28 mouse cellular contexts compared by ENCODE assay signal in genomic region chr6:38244167-38244566, GRCm38 (mm10). TPM values are rescaled to one million over a fixed set of nuclear protein-coding genes. Genes with fewer than 3 reads are reported as not detected.
DNase-seq lines count a peak whose midpoint lies in the region; ATAC-seq and TF ChIP-seq lines count a peak whose summit lies in the region.
"Had no signal": no experiment of that assay in that cellular context is flagged by ENCODE, and none has a peak within 500 bp of the region (broad histone marks: within the 10 kb centered on the region; RNA-seq: fewer than 3 reads in every experiment).

No protein-coding gene starts in this region.

- WGBS in stomach, postnatal 0 days: 60% methylated on average over 3 of the region's 3 CpGs

- H3K9ac ChIP-seq in MEL (ENCODE audit: control insufficient read depth, low read depth, low read length, poor library complexity, severe bottlenecking): no peak overlapping the region
- H3K9ac ChIP-seq in stomach, postnatal 0 days (ENCODE audit: low read length): 0 out of 2 replicates have a peak overlapping the region, but pooled peaks have one; percentile 4
- H3K9ac ChIP-seq: embryonic facial prominence, embryonic 13.5 days; forebrain, embryonic 13.5 days; heart, embryonic 13.5 days; hindbrain, embryonic 14.5 days had no signal

- no peak for TF ChIP-seq RAD21 in MEL (IDR thresholded peaks at IDR 0.05; ENCODE audit: low read depth, low read length)

- no peaks in the 10 kb centered on the region for H3K9me3 ChIP-seq in MEL (replicated peaks; ENCODE audit: insufficient read depth, low read length)
- no peaks in the 10 kb centered on the region for H3K9me3 ChIP-seq in stomach, postnatal 0 days (ENCODE audit: control insufficient read depth, low read length)
- H3K9me3 ChIP-seq: embryonic facial prominence, embryonic 10.5 days; embryonic facial prominence, embryonic 13.5 days; forebrain, embryonic 10.5 days; forebrain, embryonic 13.5 days; heart, embryonic 10.5 days; heart, embryonic 13.5 days had no signal

- no peak overlapping the region for H3K4me3 ChIP-seq in MEL (ENCODE audit: control insufficient read depth in 1 of 2, insufficient read depth in 1 of 2, low read depth in 2 of 2, low read length in 2 of 2)
- H3K4me3 ChIP-seq in stomach, postnatal 0 days (ENCODE audit: low read depth, low read length): no peak overlapping the region
- H3K4me3 ChIP-seq: embryonic facial prominence, embryonic 10.5 days; embryonic facial prominence, embryonic 13.5 days; erythroblast, embryonic 14.5 days; forebrain, embryonic 10.5 days; forebrain, embryonic 13.5 days; heart, adult 2 months; heart, embryonic 10.5 days; heart, embryonic 13.5 days had no signal

- no peak overlapping the region for H3K27ac ChIP-seq in MEL (ENCODE audit: control insufficient read depth, low read depth, low read length)
- no peak overlapping the region for H3K27ac ChIP-seq in stomach, postnatal 0 days (replicated peaks)
- H3K27ac ChIP-seq: embryonic facial prominence, embryonic 10.5 days; forebrain, embryonic 10.5 days; forebrain, embryonic 13.5 days; heart, adult 2 months; heart, embryonic 10.5 days; heart, embryonic 13.5 days; hindbrain, embryonic 14.5 days; hindbrain, postnatal 0 days had no signal

- H3K36me3 ChIP-seq in MEL (ENCODE audit: control insufficient read depth in 1 of 2, insufficient read depth in 2 of 2, low read length in 2 of 2): peaks cover 0 to 29% of the 10 kb centered on the region in 2 experiments; a peak in 2 of 4 replicates
- no peaks in the 10 kb centered on the region for H3K36me3 ChIP-seq in stomach, postnatal 0 days (ENCODE audit: control insufficient read depth, insufficient read depth, low read length)
- H3K36me3 ChIP-seq: embryonic facial prominence, embryonic 10.5 days; embryonic facial prominence, embryonic 13.5 days; heart, embryonic 10.5 days; heart, embryonic 13.5 days had no signal

- no peaks in the 10 kb centered on the region for H3K27me3 ChIP-seq in MEL (ENCODE audit: control insufficient read depth in 1 of 2, insufficient read depth in 2 of 2, low read length in 2 of 2)
- H3K27me3 ChIP-seq in stomach, postnatal 0 days (ENCODE audit: control insufficient read depth, insufficient read depth, low read length): no peaks in the 10 kb centered on the region
- H3K27me3 ChIP-seq: embryonic facial prominence, embryonic 13.5 days; forebrain, embryonic 13.5 days; heart, embryonic 13.5 days had no signal

- DNase-seq in 416B (ENCODE audit: low read depth): peak; percentile 10
- DNase-seq in MEL (ENCODE audit: low read depth, low spot score): peak; percentile 57
- peak; percentile 40 for DNase-seq in gonadal fat pad, adult 2 months (ENCODE audit: low read depth)
- no peak for DNase-seq in stomach, postnatal 0 days (ENCODE audit: low spot score)
- no peak for DNase-seq in kidney, adult 11 months
- DNase-seq: adrenal gland, adult 8-10 months; adrenal gland, postnatal 36 days; cerebellum, adult 18-20 months; cerebellum, adult 9-10 months; cerebellum, postnatal 14 days; gastrocnemius, postnatal 10 days; heart, adult 2 months; heart, postnatal 14 days; heart, postnatal 4 days had no signal

- H3K79me2 ChIP-seq in MEL (ENCODE audit: control insufficient read depth, insufficient read depth, low read length, poor library complexity): no peaks in the 10 kb centered on the region

- TF ChIP-seq CTCF in MEL (IDR thresholded peaks at IDR 0.05 in 2 of 3, conservative IDR thresholded peaks at IDR 0.05 in 1 of 3; ENCODE audit: control insufficient read depth in 1 of 3, insufficient read depth in 1 of 3, low read depth in 2 of 3, low read length in 3 of 3, poor library complexity in 1 of 3, severe bottlenecking in 1 of 3): no peak
- no peak for TF ChIP-seq CTCF in stomach, postnatal 0 days (IDR thresholded peaks at IDR 0.05; ENCODE audit: low read depth)

- no peak for TF ChIP-seq POLR2A in MEL (IDR thresholded peaks at IDR 0.05; ENCODE audit: control insufficient read depth in 1 of 2, insufficient read depth in 1 of 2, low read depth in 1 of 2, low read length in 2 of 2, poor library complexity in 1 of 2)

- no peak for ATAC-seq in stomach, postnatal 0 days (ENCODE audit: low FRiP score, low TSS enrichment)
- no peak for ATAC-seq in megakaryocyte, adult 5-6 weeks (ENCODE audit: poor library complexity, severe bottlenecking)
- ATAC-seq: activated CD4-positive, CD25-positive, alpha-beta regulatory T cell, adult 4 months; forebrain, embryonic 13.5 days; forebrain, embryonic 16.5 days; hindbrain, postnatal 0 days; inflammation-experienced regulatory T-cells, adult 6 months; intestine, embryonic 16.5 days had no signal

- H3K4me2 ChIP-seq in stomach, postnatal 0 days (replicated peaks; ENCODE audit: low read depth): no peak overlapping the region
- H3K4me2 ChIP-seq: embryonic facial prominence, embryonic 13.5 days; forebrain, embryonic 13.5 days; heart, embryonic 13.5 days; hindbrain, embryonic 14.5 days had no signal

- TF ChIP-seq EP300 in MEL (IDR thresholded peaks at IDR 0.05; ENCODE audit: low read depth in 1 of 2, low read length in 2 of 2): peak; percentile 45 to 75; a peak in 3 of 4 replicates
- no peak for TF ChIP-seq EP300 in stomach, postnatal 0 days (optimal IDR thresholded peaks at IDR 0.05)

- peaks cover 16 to 26% of the 10 kb centered on the region in 2 experiments for H3K4me1 ChIP-seq in MEL (ENCODE audit: control insufficient read depth in 1 of 2, insufficient read depth in 2 of 2, low read length in 2 of 2)
- H3K4me1 ChIP-seq in stomach, postnatal 0 days (replicated peaks; ENCODE audit: control insufficient read depth, insufficient read depth): no peaks in the 10 kb centered on the region

TF ChIP-seq in MEL, 35 proteins besides CTCF, POLR2A, EP300 and RAD21:
- peak; percentile 36; the same call in 1 of the 2 replicates for TF ChIP-seq ETS1 (IDR thresholded peaks at IDR 0.05; ENCODE audit: low read depth, low read length)
- TF ChIP-seq MYB (IDR thresholded peaks at IDR 0.05; ENCODE audit: low read depth, low read length): no peak
- peak; percentile 41; the same call in 1 of the 2 replicates for TF ChIP-seq SIN3A (IDR thresholded peaks at IDR 0.05; ENCODE audit: low read length)
- peak; percentile 30; the same call in 1 of the 2 replicates for TF ChIP-seq MXI1 (IDR thresholded peaks at IDR 0.05; ENCODE audit: low read depth, low read length)
- TF ChIP-seq USF1 (IDR thresholded peaks at IDR 0.05; ENCODE audit: low read depth, low read length): no peak
- peak; percentile 76; the same call in 1 of the 2 replicates for TF ChIP-seq MAX (IDR thresholded peaks at IDR 0.05; ENCODE audit: low read length)
- no peak for TF ChIP-seq E2F4 (IDR thresholded peaks at IDR 0.05; ENCODE audit: borderline replicate concordance, low read depth, low read length)
- peak; percentile 57; the same call in 1 of the 2 replicates for TF ChIP-seq RCOR1 (IDR thresholded peaks at IDR 0.05; ENCODE audit: low read depth, low read length)
- no peak for TF ChIP-seq SMC3 (IDR thresholded peaks at IDR 0.05; ENCODE audit: low read depth, low read length)
- peak; percentile 78; the same call in 1 of the 2 replicates for TF ChIP-seq MYC (IDR thresholded peaks at IDR 0.05; ENCODE audit: low read depth, low read length)
- no peak for TF ChIP-seq ZC3H11A (IDR thresholded peaks at IDR 0.05; ENCODE audit: low read depth, low read length)
- peak; percentile 76 for TF ChIP-seq GATA1 (IDR thresholded peaks at IDR 0.05; ENCODE audit: low read depth, low read length)
- no peak for TF ChIP-seq TCF12 (IDR thresholded peaks at IDR 0.05; ENCODE audit: low read depth, low read length)
- no peak for TF ChIP-seq POLR2AphosphoS2 (IDR thresholded peaks at IDR 0.05; ENCODE audit: low read length)
- TF ChIP-seq UBTF (IDR thresholded peaks at IDR 0.05; ENCODE audit: borderline replicate concordance, insufficient read depth, low read depth, low read length): no peak
- TF ChIP-seq TBP (IDR thresholded peaks at IDR 0.05; ENCODE audit: low read depth, low read length): no peak

RNA-seq across cellular contexts. Expression of gene D630045J12Rik, which starts 9.6 kb away (rescaled TPM):
- 2.2 and 2.5 TPM in 2 replicates for total RNA-seq in MEL (2012; rRNA removed)
- 1 to 10 TPM in 1 of 2 experiments, not detected in 1; 6.2 TPM for polyA plus RNA-seq in MEL (2012; ENCODE audit: insufficient read depth in 1 of 2, insufficient read length in 2 of 2, low read depth in 1 of 2, low replicate concordance in 2 of 2, missing spikeins in 1 of 2)
- polyA plus RNA-seq in gonadal fat pad, adult 2 months (2012; rRNA removed): 16.1 and 24.2 TPM in 2 replicates
- polyA plus RNA-seq in stomach, postnatal 0 days (2015; fragmentation: Nextera tagmentation; extraction: Ambion mirVana): 0.70 and 1.1 TPM in 2 replicates
- total RNA-seq in megakaryocyte, adult 5-6 weeks (2015): 0.21 and 0.42 TPM in 2 replicates
- 0.04 and 0.08 TPM in 2 replicates for total RNA-seq in megakaryocyte, adult 5-6 weeks (2017)

RNA-seq across cellular contexts. Expression of gene Zc3hav1l, which starts 54.9 kb away (rescaled TPM):
- total RNA-seq in MEL (2012; rRNA removed): 1.8 and 2.0 TPM in 2 replicates
- 1 to 10 TPM in 1 of 2 experiments, not detected in 1; 5.8 TPM for polyA plus RNA-seq in MEL (2012; ENCODE audit: insufficient read depth in 1 of 2, insufficient read length in 2 of 2, low read depth in 1 of 2, low replicate concordance in 2 of 2, missing spikeins in 1 of 2)
- polyA plus RNA-seq in gonadal fat pad, adult 2 months (2012; rRNA removed): 2.3 and 3.6 TPM in 2 replicates
- 2.1 and 2.3 TPM in 2 replicates for polyA plus RNA-seq in stomach, postnatal 0 days (2015; fragmentation: Nextera tagmentation; extraction: Ambion mirVana)
- total RNA-seq in megakaryocyte, adult 5-6 weeks (2015): 2.5 and 2.6 TPM in 2 replicates
- total RNA-seq in megakaryocyte, adult 5-6 weeks (2017): 1.1 and 1.8 TPM in 2 replicates

Comparison
In these comparisons a context has a peak if more than half of its experiments do, and no peak if none do; other contexts are left out.
1. DNase-seq: peak in 416B (single experiment), MEL (single experiment) and gonadal fat pad, adult 2 months (single experiment); none in stomach, postnatal 0 days (single experiment) and kidney, adult 11 months (single experiment).